Mouse (Mus musculus) layer of hippocampus, postnatal 10 days (tissue): ENCODE data around the gene Clip2. TPM values are rescaled to one million over a fixed set of nuclear protein-coding genes. Genes with fewer than 3 reads are reported as not detected.

Source experiments
- microRNA-seq, 2 experiments: library from miRNA; unstranded; fragments of <30 nt; microRNA quantifications; one replicate each; pipeline ENCODE4 v1.2.0; 2021
- total RNA-seq, 2 experiments: library from RNA; stranded (reverse); gene quantifications; 2 replicates each; pipeline ENCODE4 v1.2.3; 2021

The Clip2 gene
- total RNA-seq, 2 experiments from 2014 or later, result 124 to 133 TPM

Small RNA genes within 50 kb of the gene (microRNA-seq; reads per million reads assigned to microRNA genes)
- gene Gm26340 (0 reads per million in 2 experiments), gene Mir7228 (0 reads per million in 2 experiments)

Other genes with a start within 250 kb of the Clip2 start
- gene Gtf2i, start 237.7 kb downstream of the Clip2 start, total RNA-seq, result 100 to 1,000 TPM; 188 to 206 TPM
- gene Gtf2ird1, start 95.7 kb downstream of the Clip2 start, total RNA-seq, result 10 to 100 TPM; 35.6 to 46.3 TPM
- gene Syna, start 7.7 kb upstream of the Clip2 start, total RNA-seq, result 1 to 10 TPM; 3.1 to 5.1 TPM
- gene Rfc2, start 28.9 kb upstream of the Clip2 start, total RNA-seq, result 10 to 100 TPM; 63.0 to 65.2 TPM
- gene Lat2, start 62.6 kb upstream of the Clip2 start, total RNA-seq, result 1 to 10 TPM; 2.0 to 3.7 TPM
- 100 to 1,000 TPM; 285 to 302 TPM for gene Eif4h, start 87.1 kb upstream of the Clip2 start, total RNA-seq
- gene Limk1, start 136.2 kb upstream of the Clip2 start, total RNA-seq, result 10 to 100 TPM; 59.1 to 67.5 TPM
- gene Eln, start 194.9 kb upstream of the Clip2 start, total RNA-seq, result 10 to 100 TPM; 94.0 to 99.5 TPM